Mouse (Mus musculus): ENCODE data around the gene Cwf19l1. TPM values are rescaled to one million over a fixed set of nuclear protein-coding genes. Genes with fewer than 3 reads are reported as not detected.
"Not testable (repeated sequence)": the region's sequence is repeated elsewhere in the genome, so short reads cannot be mapped to it uniquely, and the experiment has no call there.

Gene Cwf19l1
- polyA plus RNA-seq, 1 experiment, result 0.34 TPM

DNA sequence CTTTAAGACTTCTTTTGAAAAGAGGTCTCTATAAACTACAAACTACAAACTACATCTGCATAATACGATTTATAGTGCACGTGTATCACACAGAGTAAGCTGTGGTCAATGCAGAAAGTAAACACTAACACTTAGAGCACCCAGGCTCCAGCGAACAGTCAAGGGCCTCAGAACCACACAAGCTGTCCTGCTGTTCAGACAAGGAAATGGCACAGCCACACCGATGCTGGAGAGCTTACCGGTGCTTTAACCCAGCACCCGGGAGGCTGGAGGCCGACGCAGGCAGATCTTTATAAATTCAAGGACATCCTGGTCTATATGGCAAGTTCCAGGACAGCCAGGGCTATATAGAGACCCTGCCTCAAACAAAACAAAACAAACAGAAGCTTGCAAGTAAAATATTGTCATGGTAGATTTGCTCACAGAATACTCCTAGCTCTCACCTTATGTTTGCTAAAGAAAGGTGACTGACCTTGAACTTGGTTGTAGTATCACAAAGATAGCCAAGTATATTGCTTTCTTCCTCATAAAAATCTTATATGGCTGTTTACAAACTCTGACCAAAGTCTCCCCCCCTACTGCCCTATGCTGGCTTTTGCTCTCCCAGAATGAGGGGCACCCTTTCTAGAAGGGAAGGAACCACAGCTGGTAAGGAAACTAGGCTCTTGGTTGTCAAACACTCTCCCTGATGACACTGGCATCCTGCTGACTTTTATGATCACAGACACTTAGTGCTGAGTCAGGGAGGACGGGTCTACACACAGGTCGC is 7.8 kb downstream of the Cwf19l1 start:
- TF ChIP-seq GATA1 (IDR thresholded peaks at IDR 0.05; ENCODE audit: low read length), result no peak
- no peak for TF ChIP-seq TAL1 (IDR thresholded peaks at IDR 0.05; ENCODE audit: low read length)
- Histone ChIP-seq H3K4me1 (ENCODE audit: control insufficient read depth) (peaks cover 6% of the 10 kb centered on the region; the same call in 1 of the 2 replicates), H3K36me3 (ENCODE audit: control insufficient read depth) (peaks cover 96% of the 10 kb centered on the region)

DNA sequence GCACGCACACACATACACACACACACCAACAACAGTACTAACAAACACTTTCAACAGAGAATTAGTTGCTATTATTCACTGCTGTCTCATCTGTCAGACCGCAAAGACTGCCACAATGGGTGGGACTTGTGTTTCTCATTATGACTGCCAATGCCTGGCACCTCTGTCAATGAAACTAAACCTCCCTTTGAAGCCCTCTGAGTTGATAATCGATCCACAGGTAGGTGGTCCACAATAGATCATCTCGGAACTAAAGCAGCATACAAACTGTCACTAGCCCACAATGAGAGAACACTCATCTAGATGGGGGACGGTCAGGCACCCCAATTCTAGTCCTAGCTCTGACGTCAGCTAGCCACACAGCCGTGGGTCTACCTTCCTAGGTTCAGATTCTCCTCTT is 14.5 kb downstream of the Cwf19l1 start:
- Histone ChIP-seq H3K4me1 (ENCODE audit: control insufficient read depth) (no peaks in the 10 kb centered on the region), H3K36me3 (ENCODE audit: control insufficient read depth) (peaks cover 96% of the 10 kb centered on the region), H3K4me3 (replicated peaks) (no peak overlapping the region), H3K9me3 (ENCODE audit: control insufficient read depth, low read length) (no peaks in the 10 kb centered on the region), H3K27me3 (ENCODE audit: control insufficient read depth) (no peaks in the 10 kb centered on the region)
- no peak for TF ChIP-seq GATA1 (IDR thresholded peaks at IDR 0.05; ENCODE audit: low read length)
- TF ChIP-seq TAL1 (IDR thresholded peaks at IDR 0.05; ENCODE audit: low read length), result no peak

More for the DNA sequence above, 7.8 kb downstream of the Cwf19l1 start:
- Histone ChIP-seq H3K4me3 (replicated peaks) (no peak overlapping the region), H3K27me3 (ENCODE audit: control insufficient read depth) (no peaks in the 10 kb centered on the region), H3K9me3 (ENCODE audit: control insufficient read depth, low read length) (no peaks in the 10 kb centered on the region)

DNA sequence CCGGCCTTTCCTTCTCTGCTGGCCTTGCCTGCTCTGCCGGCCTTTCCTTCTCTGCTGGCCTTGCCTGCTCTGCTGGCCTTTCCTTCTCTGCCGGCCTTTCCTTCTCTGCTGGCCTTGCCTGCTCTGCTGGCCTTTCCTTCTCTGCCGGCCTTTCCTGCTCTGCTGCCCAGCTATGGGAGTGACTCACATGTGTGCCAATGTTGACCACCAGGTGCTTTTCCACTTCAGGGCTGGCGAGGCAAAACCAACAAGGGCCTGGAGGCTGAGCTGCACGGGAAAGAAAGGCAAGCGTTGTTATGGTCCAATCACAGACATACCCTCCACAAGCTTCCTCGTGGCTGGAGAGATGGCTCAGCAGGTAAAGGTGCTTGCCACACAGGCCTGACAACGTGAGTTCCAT is 15.0 kb downstream of the Cwf19l1 start:
- not testable (repeated sequence) for H3K27me3 ChIP-seq (ENCODE audit: control insufficient read depth); H3K4me3 ChIP-seq (replicated peaks); H3K4me1 ChIP-seq (ENCODE audit: control insufficient read depth); H3K9me3 ChIP-seq (ENCODE audit: control insufficient read depth, low read length)
- H3K36me3 ChIP-seq (ENCODE audit: control insufficient read depth), result peaks cover 96% of the 10 kb centered on the region

DNA sequence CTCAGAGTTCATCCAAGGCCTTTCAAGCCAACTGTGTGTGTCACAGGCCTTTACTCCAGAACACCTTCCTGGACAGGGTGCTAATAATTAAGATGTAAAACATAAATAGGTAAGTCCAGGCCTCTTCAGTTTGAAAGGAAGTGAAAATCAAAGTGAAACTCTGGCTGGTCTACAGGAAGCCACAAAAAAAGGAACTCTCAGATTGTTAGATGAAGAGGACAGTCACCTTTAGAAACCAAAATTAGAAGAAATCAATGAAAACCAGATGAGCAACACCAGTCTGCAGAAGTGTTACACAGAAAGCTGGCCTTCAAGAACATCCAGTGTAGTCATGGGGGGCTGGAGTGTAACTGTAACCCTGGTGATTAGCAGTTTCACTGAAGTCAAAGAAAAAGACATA is 17.9 kb downstream of the Cwf19l1 start:
- Histone ChIP-seq H3K36me3 (ENCODE audit: control insufficient read depth) (peaks cover 95% of the 10 kb centered on the region), H3K4me3 (replicated peaks) (no peak overlapping the region)
- TF ChIP-seq GATA1 (IDR thresholded peaks at IDR 0.05; ENCODE audit: low read length) (no peak), TAL1 (IDR thresholded peaks at IDR 0.05; ENCODE audit: low read length) (no peak)

DNA sequence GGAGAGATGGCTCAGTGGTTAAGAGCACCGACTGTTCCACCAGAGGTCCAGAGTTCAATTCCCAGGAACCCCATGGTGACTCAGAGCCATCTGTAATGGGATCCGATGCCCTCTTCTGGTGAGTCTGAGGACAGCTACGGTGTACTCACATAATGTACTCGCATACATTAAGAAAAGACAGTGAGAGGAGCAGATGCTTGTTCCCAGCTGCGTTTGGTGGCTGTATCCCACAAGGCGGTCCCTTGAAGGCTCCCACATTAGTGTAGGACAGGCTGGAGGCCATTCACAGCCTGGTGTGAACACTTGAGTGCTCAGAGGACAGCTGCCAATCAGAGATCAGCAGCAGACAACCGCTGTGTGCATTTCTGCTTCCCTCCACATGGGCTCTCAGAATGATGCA is 24.0 kb downstream of the Cwf19l1 start:
- Histone ChIP-seq H3K27me3 (ENCODE audit: control insufficient read depth) (no peaks in the 10 kb centered on the region), H3K4me1 (ENCODE audit: control insufficient read depth) (peaks cover 14% of the 10 kb centered on the region), H3K36me3 (ENCODE audit: control insufficient read depth) (peaks cover 77% of the 10 kb centered on the region), H3K9me3 (ENCODE audit: control insufficient read depth, low read length) (no peaks in the 10 kb centered on the region), H3K4me3 (replicated peaks) (no peak overlapping the region)
- TF ChIP-seq TAL1 (IDR thresholded peaks at IDR 0.05; ENCODE audit: low read length), result no peak
- no peak for TF ChIP-seq GATA1 (IDR thresholded peaks at IDR 0.05; ENCODE audit: low read length)

More for the DNA sequence above, 17.9 kb downstream of the Cwf19l1 start:
- Histone ChIP-seq H3K27me3 (ENCODE audit: control insufficient read depth) (no peaks in the 10 kb centered on the region), H3K4me1 (ENCODE audit: control insufficient read depth) (no peaks in the 10 kb centered on the region), H3K9me3 (ENCODE audit: control insufficient read depth, low read length) (no peaks in the 10 kb centered on the region)

DNA sequence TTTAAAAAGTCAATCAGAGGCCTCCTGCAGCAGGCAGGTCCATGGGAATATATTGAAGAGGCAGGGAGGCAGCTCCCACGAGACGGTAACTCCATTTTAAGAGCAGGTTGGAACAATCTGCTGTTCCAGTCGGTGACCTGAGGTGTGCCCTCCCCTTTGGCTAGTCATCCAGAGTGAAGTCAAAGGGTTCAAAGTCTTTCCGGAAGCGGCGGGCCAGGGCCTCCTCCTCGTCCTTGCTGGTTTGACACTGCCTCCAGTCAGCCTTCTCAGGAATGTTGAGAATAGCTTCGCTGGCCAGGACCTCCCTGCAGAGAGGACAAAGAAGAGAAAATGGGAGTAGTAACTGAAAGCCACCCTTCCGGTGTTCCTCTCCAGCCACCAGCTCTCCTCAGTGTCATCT is 25.3 kb downstream of the Cwf19l1 start:
- Histone ChIP-seq H3K36me3 (ENCODE audit: control insufficient read depth) (peaks cover 67% of the 10 kb centered on the region), H3K9me3 (ENCODE audit: control insufficient read depth, low read length) (no peaks in the 10 kb centered on the region), H3K4me3 (replicated peaks) (no peak overlapping the region), H3K27me3 (ENCODE audit: control insufficient read depth) (no peaks in the 10 kb centered on the region), H3K4me1 (ENCODE audit: control insufficient read depth) (peaks cover 27% of the 10 kb centered on the region)
- TF ChIP-seq GATA1 (IDR thresholded peaks at IDR 0.05; ENCODE audit: low read length) (no peak), TAL1 (IDR thresholded peaks at IDR 0.05; ENCODE audit: low read length) (no peak)

DNA sequence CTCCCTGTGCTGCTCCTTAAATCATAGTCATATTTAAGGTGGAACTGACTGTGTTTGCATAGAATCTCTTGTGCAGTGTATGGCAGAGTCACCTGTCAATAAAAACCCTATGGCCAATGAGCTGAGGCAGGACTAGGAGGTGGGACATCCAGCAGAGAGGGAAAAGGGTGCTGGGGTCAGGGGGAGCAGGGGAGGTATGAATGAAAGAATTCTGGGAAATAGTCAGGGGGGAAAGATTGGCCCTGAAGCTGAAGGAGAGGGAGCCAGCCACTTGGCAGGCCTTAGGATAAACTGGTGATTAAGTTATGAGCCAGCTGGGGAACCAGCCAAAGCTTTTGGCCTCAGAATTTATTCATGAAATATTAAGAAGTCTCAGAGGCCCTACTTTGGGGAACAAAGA is 26.7 kb downstream of the Cwf19l1 start:
- TF ChIP-seq GATA1 (IDR thresholded peaks at IDR 0.05; ENCODE audit: low read length), result no peak
- no peak for TF ChIP-seq TAL1 (IDR thresholded peaks at IDR 0.05; ENCODE audit: low read length)
- H3K36me3 ChIP-seq (ENCODE audit: control insufficient read depth), result peaks cover 54% of the 10 kb centered on the region
- no peaks in the 10 kb centered on the region for H3K9me3 ChIP-seq (ENCODE audit: control insufficient read depth, low read length)
- H3K4me3 ChIP-seq (replicated peaks), result no peak overlapping the region
- no peaks in the 10 kb centered on the region for H3K27me3 ChIP-seq (ENCODE audit: control insufficient read depth)
- H3K4me1 ChIP-seq (ENCODE audit: control insufficient read depth), result peaks cover 38% of the 10 kb centered on the region

DNA sequence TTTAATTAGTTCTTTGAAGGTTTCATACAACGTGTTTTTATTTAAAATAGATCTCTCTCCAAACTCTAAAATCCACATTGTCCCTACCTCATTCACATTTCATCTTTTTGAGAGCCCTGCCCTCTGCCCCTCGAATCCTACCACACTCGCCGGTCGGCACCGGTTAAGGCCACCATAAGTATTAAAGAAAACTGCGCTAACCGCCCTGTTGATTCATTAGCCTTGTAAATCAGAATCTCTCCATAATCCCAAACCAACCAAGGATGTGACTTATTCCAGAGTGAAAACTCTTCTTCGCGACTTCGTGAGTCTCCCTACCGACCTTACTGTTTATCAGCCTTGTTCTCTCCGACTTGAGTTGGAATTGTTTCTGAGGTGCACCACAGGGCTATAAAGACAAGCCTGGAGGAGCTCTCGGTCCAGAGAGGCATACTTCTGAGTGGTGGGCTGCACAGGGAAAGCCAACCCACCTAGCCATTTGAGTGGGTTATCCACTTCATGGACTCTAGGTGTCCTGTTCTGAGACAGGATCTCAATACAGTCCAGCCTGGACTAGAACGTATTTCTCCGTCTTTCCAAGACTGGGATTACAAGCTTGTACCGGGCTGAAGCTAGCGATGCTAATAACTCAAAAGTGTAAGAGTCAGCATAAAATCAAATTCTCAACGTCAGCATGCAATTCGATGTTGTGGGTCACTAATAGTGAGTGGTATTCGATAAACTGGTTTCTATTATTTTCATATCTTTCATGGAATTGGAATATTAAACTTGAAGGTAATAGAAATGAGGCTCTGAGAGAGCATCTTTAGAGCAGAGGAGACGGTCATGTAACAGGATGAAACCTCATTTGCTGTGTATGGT is 27.8 kb downstream of the Cwf19l1 start:
- TF ChIP-seq GATA1 (IDR thresholded peaks at IDR 0.05; ENCODE audit: low read length) (no peak), TAL1 (IDR thresholded peaks at IDR 0.05; ENCODE audit: low read length) (no peak)
- Histone ChIP-seq H3K36me3 (ENCODE audit: control insufficient read depth) (peaks cover 48% of the 10 kb centered on the region), H3K4me3 (replicated peaks) (peak overlapping the region; percentile 79), H3K9me3 (ENCODE audit: control insufficient read depth, low read length) (no peaks in the 10 kb centered on the region), H3K4me1 (ENCODE audit: control insufficient read depth) (peaks cover 38% of the 10 kb centered on the region), H3K27me3 (ENCODE audit: control insufficient read depth) (no peaks in the 10 kb centered on the region)
